Mouse (Mus musculus) adrenal gland (tissue): ENCODE measurements around the gene Smco1.
"Not testable (repeated sequence)": the region's sequence is repeated elsewhere in the genome, so short reads cannot be mapped to it uniquely, and the experiment has no call there.

ENCODE experiments used
- intact Hi-C: fragments of 180-260 bp; cut with DNase I; formaldehyde crosslinking; loops from one replicate; pipeline ENCODE4 v1.15.1; 2025
- long read RNA-seq, 2 experiments: library from polyadenylated mRNA; unstranded; transcript quantifications; one replicate each; pipeline ENCODE4 v2.0.0; 2020; ENCODE audit warnings: borderline replicate concordance in 1 of 2; ENCODE audit not compliant: insufficient replicate concordance in 1 of 2

Smco1 gene
- long read RNA-seq, experiment 1: 0 reads
- long read RNA-seq, experiment 2: 0 reads

GRCm38 (mm10) chr16:32271291-32271690 is at the start of gene Smco1:
TSS of gene Smco1 (plus strand) at chr16:32271468.
- intact Hi-C loops: no loop called here

- intact Hi-C loops: no loop called here
Measured at GRCm38 (mm10) chr16:32221803-32222202, 49.5 kb upstream of the Smco1 start.

- intact Hi-C loops: no loop called here
Measured at GRCm38 (mm10) chr16:32222399-32222798, 48.9 kb upstream of the Smco1 start.

- intact Hi-C loops: not testable (repeated sequence)
Measured at GRCm38 (mm10) chr16:32232050-32232449, 39.2 kb upstream of the Smco1 start.

- intact Hi-C loops: no loop called here
Measured at GRCm38 (mm10) chr16:32237930-32238680, 33.2 kb upstream of the Smco1 start.

- intact Hi-C loops: no loop called here
Measured at GRCm38 (mm10) chr16:32239428-32240312, 31.6 kb upstream of the Smco1 start.

GRCm38 (mm10) chr16:32243901-32244300 is 27.4 kb upstream of the Smco1 start:
- intact Hi-C loops: no loop called here

GRCm38 (mm10) chr16:32246351-32246791 is 24.9 kb upstream of the Smco1 start:
- intact Hi-C loops: no loop called here

- intact Hi-C loops: no loop called here
Measured at GRCm38 (mm10) chr16:32246952-32247370, 24.3 kb upstream of the Smco1 start, which contains the start of the genes Fbxo45 and Wdr53. TSS of gene Fbxo45 (minus strand) at chr16:32247158. TSS of gene Wdr53 (plus strand) at chr16:32247227.

GRCm38 (mm10) chr16:32264225-32264624 is 7.0 kb upstream of the Smco1 start:
- intact Hi-C loops: loop anchor here (2.0 kb wide), 1 partner anchor 235 kb away; no protein-coding TSS in a partner anchor

- intact Hi-C loops: no loop called here
Measured at GRCm38 (mm10) chr16:32273338-32273737, 2.1 kb downstream of the Smco1 start.

- intact Hi-C loops: no loop called here
Measured at GRCm38 (mm10) chr16:32275041-32275440, 3.8 kb downstream of the Smco1 start.

GRCm38 (mm10) chr16:32275830-32276229 is 4.6 kb downstream of the Smco1 start:
- intact Hi-C loops: no loop called here

- intact Hi-C loops: no loop called here
Measured at GRCm38 (mm10) chr16:32277308-32278256, 6.3 kb downstream of the Smco1 start, which contains the start of gene Rnf168. TSS of gene Rnf168 (plus strand) at chr16:32277459.

GRCm38 (mm10) chr16:32278396-32278795 is 7.1 kb downstream of the Smco1 start:
- intact Hi-C loops: no loop called here

- intact Hi-C loops: no loop called here
Measured at GRCm38 (mm10) chr16:32280211-32280610, 8.9 kb downstream of the Smco1 start.

- intact Hi-C loops: no loop called here
Measured at GRCm38 (mm10) chr16:32282608-32283007, 11.3 kb downstream of the Smco1 start.

GRCm38 (mm10) chr16:32291821-32292220 is 20.6 kb downstream of the Smco1 start:
- intact Hi-C loops: no loop called here

GRCm38 (mm10) chr16:32299617-32300016 is 28.3 kb downstream of the Smco1 start:
- intact Hi-C loops: not testable (repeated sequence)

GRCm38 (mm10) chr16:32303046-32303445 is 31.8 kb downstream of the Smco1 start:
- intact Hi-C loops: no loop called here

- intact Hi-C loops: no loop called here
Measured at GRCm38 (mm10) chr16:32303886-32304285, 32.6 kb downstream of the Smco1 start.
